Mouse (Mus musculus): ENCODE results near the gene Ephb2. TPM values are rescaled to one million over a fixed set of nuclear protein-coding genes. Genes with fewer than 3 reads are reported as not detected.

The Ephb2 gene
- polyA plus RNA-seq, 1 experiment from 2014 or later, result 21.5 TPM

DNA sequence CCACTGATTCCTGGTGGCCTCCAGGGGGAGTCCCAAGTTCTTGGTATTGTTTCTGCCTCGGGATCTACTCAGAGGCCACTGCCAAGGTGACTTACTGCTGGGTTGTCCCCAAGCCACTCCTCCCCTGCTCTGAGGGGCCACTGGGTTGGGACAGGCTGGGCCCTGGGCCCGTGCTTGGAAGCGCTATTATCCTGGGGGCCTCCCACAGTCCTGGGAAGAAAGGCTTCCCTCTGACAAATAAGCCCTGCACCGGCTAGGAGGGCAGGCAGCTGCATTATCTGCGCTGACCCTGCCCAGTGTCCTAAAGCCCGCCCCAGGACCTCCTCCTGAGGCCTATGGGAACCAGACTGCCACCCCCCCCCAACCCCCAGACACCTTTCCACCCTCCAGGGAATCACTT, 24.2 kb downstream of the Ephb2 start:
- H3K36me3 ChIP-seq, result peaks cover 11% of the 10 kb centered on the region
- H3K27me3 ChIP-seq (ENCODE audit: insufficient read depth, poor library complexity, severe bottlenecking), result no peaks in the 10 kb centered on the region
- no peaks in the 10 kb centered on the region for H3K9me3 ChIP-seq
- DNase-seq (ENCODE audit: low spot score), result peak; percentile 62
- H3K4me1 ChIP-seq (replicated peaks), result peaks cover 90% of the 10 kb centered on the region
- WGBS, result 16% methylated on average over 6 of the region's 6 CpGs
- H3K27ac ChIP-seq, result peak overlapping the region; percentile 86
- peak overlapping the region; percentile 9; the same call in 1 of the 2 replicates for H3K4me3 ChIP-seq

- H3K27ac ChIP-seq, result peak overlapping the region; percentile 81
- H3K27me3 ChIP-seq (ENCODE audit: insufficient read depth, poor library complexity, severe bottlenecking), result no peaks in the 10 kb centered on the region
- no peak for DNase-seq (ENCODE audit: low spot score)
- 26% methylated on average over 11 of the region's 11 CpGs for WGBS
- peaks cover 97% of the 10 kb centered on the region for H3K4me1 ChIP-seq (replicated peaks)
- H3K4me3 ChIP-seq, result no peak overlapping the region
- H3K9me3 ChIP-seq, result no peaks in the 10 kb centered on the region
- H3K36me3 ChIP-seq, result peaks cover 15% of the 10 kb centered on the region
Observed at GRCm38 (mm10) chr4:136808478-136808877, 27.3 kb downstream of the Ephb2 start.

- 55% methylated on average over 11 of the region's 11 CpGs for WGBS
- peak overlapping the region; percentile 81 for H3K27ac ChIP-seq
Observed at GRCm38 (mm10) chr4:136807448-136808009, 28.3 kb downstream of the Ephb2 start.

GRCm38 (mm10) chr4:136806254-136806653, 29.5 kb downstream of the Ephb2 start:
- Histone ChIP-seq H3K36me3 (peaks cover 20% of the 10 kb centered on the region), H3K27me3 (ENCODE audit: insufficient read depth, poor library complexity, severe bottlenecking) (no peaks in the 10 kb centered on the region), H3K4me3 (no peak overlapping the region), H3K27ac (0 out of 2 replicates have a peak overlapping the region, but pooled peaks have one; percentile 24), H3K9me3 (no peaks in the 10 kb centered on the region), H3K4me1 (replicated peaks) (peaks cover 90% of the 10 kb centered on the region)
- no peak for DNase-seq (ENCODE audit: low spot score)
- 78% methylated on average over 10 of the region's 10 CpGs for WGBS

More at GRCm38 (mm10) chr4:136807448-136808009, 28.3 kb downstream of the Ephb2 start:
- Histone ChIP-seq H3K4me1 (replicated peaks) (peaks cover 97% of the 10 kb centered on the region), H3K4me3 (no peak overlapping the region), H3K9me3 (no peaks in the 10 kb centered on the region), H3K27me3 (ENCODE audit: insufficient read depth, poor library complexity, severe bottlenecking) (no peaks in the 10 kb centered on the region), H3K36me3 (peaks cover 15% of the 10 kb centered on the region)
- peak; percentile 40 for DNase-seq (ENCODE audit: low spot score)

GRCm38 (mm10) chr4:136804343-136804742, 31.4 kb downstream of the Ephb2 start:
- peaks cover 92% of the 10 kb centered on the region for H3K4me1 ChIP-seq (replicated peaks)
- DNase-seq (ENCODE audit: low spot score), result no peak
- H3K27ac ChIP-seq, result 0 out of 2 replicates have a peak overlapping the region, but pooled peaks have one; percentile 41
- H3K9me3 ChIP-seq, result no peaks in the 10 kb centered on the region
- no peak overlapping the region for H3K4me3 ChIP-seq
- H3K36me3 ChIP-seq, result peaks cover 11% of the 10 kb centered on the region
- no peaks in the 10 kb centered on the region for H3K27me3 ChIP-seq (ENCODE audit: insufficient read depth, poor library complexity, severe bottlenecking)
- 92% methylated on average over 6 of the region's 6 CpGs for WGBS

DNA sequence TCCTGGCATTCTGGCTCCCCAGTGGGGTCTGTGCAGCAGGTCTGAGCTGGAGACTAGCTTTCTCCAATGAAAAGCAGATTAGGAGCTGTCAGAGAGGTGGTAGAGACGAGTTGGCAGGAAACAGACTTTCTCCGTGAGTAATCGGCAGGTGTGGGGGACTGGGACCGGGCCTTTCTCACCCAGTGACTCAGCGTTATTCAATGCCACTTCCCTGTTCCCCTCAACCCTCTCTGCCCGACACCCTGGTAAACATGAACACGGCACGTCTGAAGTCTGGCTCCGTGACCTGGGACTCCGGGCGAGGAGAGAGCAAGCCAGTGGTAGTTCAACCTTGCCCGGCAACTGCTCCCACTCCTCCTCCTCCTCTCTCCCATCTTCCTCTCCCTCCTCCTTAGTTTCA, 33.3 kb downstream of the Ephb2 start:
- peaks cover 90% of the 10 kb centered on the region for H3K4me1 ChIP-seq (replicated peaks)
- no peak overlapping the region for H3K4me3 ChIP-seq
- DNase-seq (ENCODE audit: low spot score), result no peak
- no peak overlapping the region for H3K27ac ChIP-seq
- H3K36me3 ChIP-seq, result peaks cover 9% of the 10 kb centered on the region
- WGBS, result 78% methylated on average over 12 of the region's 12 CpGs
- no peaks in the 10 kb centered on the region for H3K9me3 ChIP-seq
- no peaks in the 10 kb centered on the region for H3K27me3 ChIP-seq (ENCODE audit: insufficient read depth, poor library complexity, severe bottlenecking)

DNA sequence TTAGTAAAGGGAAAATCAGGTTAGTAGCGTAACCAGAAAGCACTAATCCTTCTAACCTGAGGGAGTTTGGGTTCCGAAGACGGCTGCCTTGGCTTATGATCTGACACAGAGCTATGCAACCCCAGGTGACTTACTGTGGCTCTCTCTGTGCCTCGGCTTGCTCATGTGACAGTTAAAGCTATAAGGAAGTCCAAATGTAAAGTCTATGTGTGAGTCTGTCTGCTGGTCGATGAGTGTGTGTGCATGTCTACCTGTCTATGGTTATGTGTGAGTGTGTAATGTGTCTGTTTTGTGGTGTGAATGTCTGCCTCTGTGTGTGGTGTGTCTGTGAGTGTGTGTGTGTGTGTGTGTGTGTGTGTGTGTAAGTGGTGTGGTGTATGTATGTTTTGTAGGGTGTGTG, 33.8 kb downstream of the Ephb2 start:
- H3K9me3 ChIP-seq, result no peaks in the 10 kb centered on the region
- no peaks in the 10 kb centered on the region for H3K27me3 ChIP-seq (ENCODE audit: insufficient read depth, poor library complexity, severe bottlenecking)
- peaks cover 90% of the 10 kb centered on the region for H3K4me1 ChIP-seq (replicated peaks)
- H3K36me3 ChIP-seq, result peaks cover 9% of the 10 kb centered on the region
- WGBS, result 89% methylated on average over 5 of the region's 5 CpGs
- no peak overlapping the region for H3K4me3 ChIP-seq
- DNase-seq (ENCODE audit: low spot score), result no peak
- no peak overlapping the region for H3K27ac ChIP-seq

GRCm38 (mm10) chr4:136801463-136801862, 34.3 kb downstream of the Ephb2 start:
- no peak overlapping the region; the same call in 1 of the 2 replicates for H3K27ac ChIP-seq
- WGBS, result 88% methylated on average over 8 of the region's 8 CpGs
- no peak overlapping the region for H3K4me3 ChIP-seq
- H3K4me1 ChIP-seq (replicated peaks), result peaks cover 88% of the 10 kb centered on the region
- no peaks in the 10 kb centered on the region for H3K9me3 ChIP-seq
- no peak for DNase-seq (ENCODE audit: low spot score)
- H3K27me3 ChIP-seq (ENCODE audit: insufficient read depth, poor library complexity, severe bottlenecking), result no peaks in the 10 kb centered on the region
- H3K36me3 ChIP-seq, result peaks cover 9% of the 10 kb centered on the region

DNA sequence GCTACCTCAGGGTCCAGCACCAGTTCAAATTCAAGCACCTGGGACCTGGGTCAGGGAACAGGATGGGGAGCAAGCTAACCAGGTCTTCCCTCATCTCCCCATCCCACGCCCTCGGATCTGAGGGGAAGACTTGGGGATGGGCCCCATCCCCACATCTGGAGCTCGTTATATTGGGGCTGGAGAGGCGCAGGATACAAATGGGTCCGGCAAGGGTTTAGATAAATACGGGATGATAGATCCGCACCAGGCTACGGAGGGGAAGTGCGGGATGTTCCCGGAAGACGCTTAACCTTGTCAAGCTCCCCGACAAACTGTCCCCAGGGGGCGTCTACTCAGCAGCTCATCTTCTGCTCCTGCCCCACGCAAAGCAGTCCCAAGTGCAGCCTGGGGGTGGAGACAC, 35.4 kb downstream of the Ephb2 start:
- 47% methylated on average over 14 of the region's 14 CpGs for WGBS
- no peaks in the 10 kb centered on the region for H3K9me3 ChIP-seq
- peaks cover 77% of the 10 kb centered on the region for H3K4me1 ChIP-seq (replicated peaks)
- peaks cover 9% of the 10 kb centered on the region for H3K36me3 ChIP-seq
- DNase-seq (ENCODE audit: low spot score), result no peak
- no peak overlapping the region for H3K4me3 ChIP-seq
- H3K27me3 ChIP-seq (ENCODE audit: insufficient read depth, poor library complexity, severe bottlenecking), result no peaks in the 10 kb centered on the region
- H3K27ac ChIP-seq, result peak overlapping the region; percentile 46

GRCm38 (mm10) chr4:136797677-136798569, 37.9 kb downstream of the Ephb2 start:
- Histone ChIP-seq H3K36me3 (peaks cover 15% of the 10 kb centered on the region), H3K4me1 (replicated peaks) (peaks cover 69% of the 10 kb centered on the region), H3K27me3 (ENCODE audit: insufficient read depth, poor library complexity, severe bottlenecking) (no peaks in the 10 kb centered on the region), H3K9me3 (no peaks in the 10 kb centered on the region), H3K4me3 (no peak overlapping the region), H3K27ac (peak overlapping the region; percentile 73; the same call in 1 of the 2 replicates)
- DNase-seq (ENCODE audit: low spot score), result no peak
- WGBS, result 68% methylated on average over 23 of the region's 23 CpGs

DNA sequence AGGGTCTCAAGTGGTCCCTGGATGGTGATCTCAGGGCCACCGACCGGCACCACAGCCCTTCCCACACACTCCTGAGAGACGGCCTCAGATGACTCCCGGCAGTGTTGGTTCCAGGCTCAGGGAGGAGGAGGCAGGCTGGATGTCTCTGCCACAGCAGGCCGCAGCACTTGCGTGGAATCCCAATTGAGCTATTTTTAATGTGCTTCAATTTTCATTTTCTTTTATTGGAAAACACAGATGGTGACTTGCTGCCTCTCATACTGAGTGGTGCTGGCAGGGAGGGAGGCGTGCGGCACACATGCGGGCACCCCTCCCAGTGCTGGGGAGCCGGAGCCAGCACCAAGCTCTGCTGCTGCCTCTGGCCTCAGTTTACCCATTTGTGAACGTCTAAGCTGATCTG, 42.5 kb downstream of the Ephb2 start:
- no peaks in the 10 kb centered on the region for H3K9me3 ChIP-seq
- WGBS, result 90% methylated on average over 11 of the region's 11 CpGs
- peaks cover 68% of the 10 kb centered on the region for H3K4me1 ChIP-seq (replicated peaks)
- H3K27ac ChIP-seq, result no peak overlapping the region
- no peak overlapping the region for H3K4me3 ChIP-seq
- no peaks in the 10 kb centered on the region for H3K27me3 ChIP-seq (ENCODE audit: insufficient read depth, poor library complexity, severe bottlenecking)
- no peak for DNase-seq (ENCODE audit: low spot score)
- peaks cover 34% of the 10 kb centered on the region for H3K36me3 ChIP-seq

DNA sequence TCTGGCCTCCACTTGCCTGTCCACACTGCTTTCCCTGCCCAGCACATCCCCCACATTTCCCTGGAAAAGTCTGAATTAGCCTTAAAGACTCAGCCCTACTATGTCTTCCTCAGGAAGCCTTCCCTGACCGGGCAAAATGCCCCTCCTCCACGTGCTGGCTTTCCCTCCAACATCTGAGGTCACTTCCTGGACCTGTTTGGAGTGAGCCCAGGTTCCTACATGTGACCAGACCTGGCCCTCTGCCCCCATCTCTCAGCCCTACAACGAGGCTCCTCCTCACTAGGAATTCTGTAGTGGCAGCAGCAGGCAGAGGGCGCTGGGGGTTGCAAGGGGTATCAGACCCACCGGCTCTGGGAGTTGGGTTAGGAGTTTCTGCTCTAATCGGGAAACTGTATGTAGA, 46.0 kb downstream of the Ephb2 start:
- no peaks in the 10 kb centered on the region for H3K27me3 ChIP-seq (ENCODE audit: insufficient read depth, poor library complexity, severe bottlenecking)
- H3K4me3 ChIP-seq, result no peak overlapping the region
- peaks cover 85% of the 10 kb centered on the region for H3K4me1 ChIP-seq (replicated peaks)
- H3K36me3 ChIP-seq, result peaks cover 33% of the 10 kb centered on the region
- no peaks in the 10 kb centered on the region for H3K9me3 ChIP-seq
- H3K27ac ChIP-seq, result peak overlapping the region; percentile 50
- 75% methylated on average over 6 of the region's 6 CpGs for WGBS
- DNase-seq (ENCODE audit: low spot score), result no peak

DNA sequence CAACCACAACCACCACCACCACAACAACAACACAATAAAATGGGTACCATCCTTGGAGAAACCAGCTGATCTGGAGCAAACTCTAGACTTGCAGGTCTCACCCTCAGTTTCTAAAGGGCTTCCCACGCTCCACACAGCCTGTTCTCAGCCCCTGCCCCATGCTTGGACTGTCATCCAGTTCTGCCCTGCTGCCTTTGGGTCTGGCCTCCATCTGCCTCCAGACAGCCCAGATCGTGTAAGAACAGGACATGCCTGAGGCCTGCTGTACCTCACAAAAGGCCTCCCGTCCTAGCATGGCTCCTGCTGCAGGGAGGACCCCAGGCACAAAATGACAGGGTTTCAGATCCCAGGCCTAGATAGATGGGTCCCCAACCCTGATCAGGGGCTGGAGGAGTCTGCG, 48.4 kb downstream of the Ephb2 start:
- no peak overlapping the region for H3K4me3 ChIP-seq
- peaks cover 93% of the 10 kb centered on the region for H3K4me1 ChIP-seq (replicated peaks)
- H3K9me3 ChIP-seq, result no peaks in the 10 kb centered on the region
- peak overlapping the region; percentile 57 for H3K27ac ChIP-seq
- 62% methylated on average over 4 of the region's 4 CpGs for WGBS
- DNase-seq (ENCODE audit: low spot score), result no peak
- H3K27me3 ChIP-seq (ENCODE audit: insufficient read depth, poor library complexity, severe bottlenecking), result no peaks in the 10 kb centered on the region; the same call in 1 of the 2 replicates
- H3K36me3 ChIP-seq, result peaks cover 25% of the 10 kb centered on the region

Measured in hindbrain, embryonic 10.5 days (tissue).